Mouse (Mus musculus): ENCODE data around the gene Sept1. TPM values are rescaled to one million over a fixed set of nuclear protein-coding genes. Genes with fewer than 3 reads are reported as not detected.
A peak's percentile ranks its signal among the peaks of the same experiment; 100 is the strongest.
"Not testable (repeated sequence)": the region's sequence is repeated elsewhere in the genome, so short reads cannot be mapped to it uniquely, and the experiment has no call there.

Gene Sept1
- polyA plus RNA-seq, 1 experiment from 2014 or later = 18.5 TPM

DNA sequence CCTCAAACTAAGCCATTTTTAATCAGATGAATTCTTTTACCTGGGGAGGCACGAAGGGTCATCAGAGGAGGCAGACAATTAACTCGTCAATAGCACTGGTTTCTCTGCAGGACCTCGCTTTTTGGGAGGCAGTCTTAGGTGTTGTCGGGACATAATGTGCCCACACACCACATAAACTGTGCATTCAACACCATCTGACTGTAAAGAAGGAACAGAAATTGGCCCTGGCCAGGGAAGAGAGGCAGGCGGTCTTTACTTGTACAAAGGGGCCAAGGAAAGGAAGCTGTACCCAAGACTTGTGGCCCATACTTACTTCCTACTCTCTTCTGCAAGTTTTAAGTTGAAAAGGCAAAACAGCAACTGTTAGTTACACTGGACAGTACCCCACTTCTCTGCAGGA, 23.6 kb upstream of the Sept1 start:
- peaks cover 16% of the 10 kb centered on the region; the same call in 1 of the 2 replicates for H3K36me3 ChIP-seq (ENCODE audit: control insufficient read depth, insufficient read depth, low read length)
- no peak for ATAC-seq (ENCODE audit: low FRiP score, low TSS enrichment)
- WGBS = 94% methylated on average over 5 of the region's 5 CpGs

DNA sequence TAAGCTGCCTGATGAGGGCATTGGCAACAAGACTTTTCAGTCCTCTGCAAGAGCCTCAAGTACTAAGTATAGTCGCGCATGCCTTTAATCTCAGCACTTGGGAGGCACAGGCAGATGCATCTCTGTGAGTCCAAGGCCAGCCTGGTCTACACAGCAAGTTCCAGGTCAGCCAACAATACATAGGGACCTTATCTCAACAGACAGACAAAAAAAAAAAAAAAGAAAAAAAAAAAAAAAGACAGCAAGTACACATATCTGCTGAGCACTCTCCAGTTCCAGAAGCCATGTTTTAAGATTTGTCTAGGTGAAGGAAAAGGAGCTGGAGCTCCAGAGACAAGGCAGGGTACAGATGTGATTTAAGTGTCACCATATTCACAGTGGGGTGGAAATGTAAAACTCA, 23.0 kb upstream of the Sept1 start:
- no peak overlapping the region for H3K4me3 ChIP-seq (ENCODE audit: low read length)
- ATAC-seq (ENCODE audit: low FRiP score, low TSS enrichment) = no peak

More for the DNA sequence above, 23.6 kb upstream of the Sept1 start:
- Histone ChIP-seq H3K27ac (ENCODE audit: low read depth, low read length) (no peak overlapping the region), H3K9me3 (ENCODE audit: control insufficient read depth, low read length) (no peaks in the 10 kb centered on the region), H3K9ac (ENCODE audit: low read depth, low read length) (no peak overlapping the region), H3K4me1 (ENCODE audit: control insufficient read depth, insufficient read depth, low read length) (peaks cover 12% of the 10 kb centered on the region), H3K4me3 (ENCODE audit: low read length) (no peak overlapping the region), H3K4me2 (replicated peaks; ENCODE audit: low read depth, low read length) (no peak overlapping the region), H3K27me3 (ENCODE audit: control insufficient read depth, insufficient read depth, low read length) (no peaks in the 10 kb centered on the region)

DNA sequence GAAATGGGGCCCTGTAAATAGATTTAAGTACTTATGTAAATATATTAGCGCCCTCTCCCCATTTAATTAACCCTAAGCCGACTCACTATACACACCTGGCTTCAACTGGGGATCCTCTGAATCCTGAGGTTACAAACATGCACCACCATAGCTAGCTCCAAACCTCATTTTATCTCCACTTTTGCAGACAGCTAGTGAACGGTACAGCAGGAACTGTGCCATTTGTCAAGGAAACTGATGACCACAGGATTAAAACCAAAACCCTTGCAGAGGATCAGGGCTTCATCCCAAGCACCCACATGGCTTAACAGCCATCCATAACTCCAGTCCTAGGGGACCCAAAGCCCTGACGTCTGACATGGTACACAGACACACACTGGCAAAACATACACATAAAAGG, 22.1 kb upstream of the Sept1 start:
- peaks cover 21% of the 10 kb centered on the region; the same call in 1 of the 2 replicates for H3K36me3 ChIP-seq (ENCODE audit: control insufficient read depth, insufficient read depth, low read length)
- H3K4me2 ChIP-seq (replicated peaks; ENCODE audit: low read depth, low read length) = peak overlapping the region; percentile 85
- H3K27ac ChIP-seq (ENCODE audit: low read depth, low read length) = peak overlapping the region; percentile 93
- H3K4me3 ChIP-seq (ENCODE audit: low read length) = peak overlapping the region; percentile 54
- H3K27me3 ChIP-seq (ENCODE audit: control insufficient read depth, insufficient read depth, low read length) = no peaks in the 10 kb centered on the region
- H3K9me3 ChIP-seq (ENCODE audit: control insufficient read depth, low read length) = no peaks in the 10 kb centered on the region
- no peak for ATAC-seq (ENCODE audit: low FRiP score, low TSS enrichment)
- peak overlapping the region; percentile 73; the same call in 1 of the 2 replicates for H3K9ac ChIP-seq (ENCODE audit: low read depth, low read length)
- WGBS = 12% methylated on average over 4 of the region's 4 CpGs
- H3K4me1 ChIP-seq (ENCODE audit: control insufficient read depth, insufficient read depth, low read length) = peaks cover 12% of the 10 kb centered on the region

More for the DNA sequence above, 23.0 kb upstream of the Sept1 start:
- H3K4me2 ChIP-seq (replicated peaks; ENCODE audit: low read depth, low read length) = no peak overlapping the region
- 95% methylated on average over 2 of the region's 2 CpGs for WGBS
- H3K27me3 ChIP-seq (ENCODE audit: control insufficient read depth, insufficient read depth, low read length) = no peaks in the 10 kb centered on the region
- no peaks in the 10 kb centered on the region for H3K9me3 ChIP-seq (ENCODE audit: control insufficient read depth, low read length)
- no peak overlapping the region for H3K27ac ChIP-seq (ENCODE audit: low read depth, low read length)
- peaks cover 12% of the 10 kb centered on the region for H3K4me1 ChIP-seq (ENCODE audit: control insufficient read depth, insufficient read depth, low read length)
- H3K36me3 ChIP-seq (ENCODE audit: control insufficient read depth, insufficient read depth, low read length) = peaks cover 16% of the 10 kb centered on the region; the same call in 1 of the 2 replicates
- H3K9ac ChIP-seq (ENCODE audit: low read depth, low read length) = no peak overlapping the region

DNA sequence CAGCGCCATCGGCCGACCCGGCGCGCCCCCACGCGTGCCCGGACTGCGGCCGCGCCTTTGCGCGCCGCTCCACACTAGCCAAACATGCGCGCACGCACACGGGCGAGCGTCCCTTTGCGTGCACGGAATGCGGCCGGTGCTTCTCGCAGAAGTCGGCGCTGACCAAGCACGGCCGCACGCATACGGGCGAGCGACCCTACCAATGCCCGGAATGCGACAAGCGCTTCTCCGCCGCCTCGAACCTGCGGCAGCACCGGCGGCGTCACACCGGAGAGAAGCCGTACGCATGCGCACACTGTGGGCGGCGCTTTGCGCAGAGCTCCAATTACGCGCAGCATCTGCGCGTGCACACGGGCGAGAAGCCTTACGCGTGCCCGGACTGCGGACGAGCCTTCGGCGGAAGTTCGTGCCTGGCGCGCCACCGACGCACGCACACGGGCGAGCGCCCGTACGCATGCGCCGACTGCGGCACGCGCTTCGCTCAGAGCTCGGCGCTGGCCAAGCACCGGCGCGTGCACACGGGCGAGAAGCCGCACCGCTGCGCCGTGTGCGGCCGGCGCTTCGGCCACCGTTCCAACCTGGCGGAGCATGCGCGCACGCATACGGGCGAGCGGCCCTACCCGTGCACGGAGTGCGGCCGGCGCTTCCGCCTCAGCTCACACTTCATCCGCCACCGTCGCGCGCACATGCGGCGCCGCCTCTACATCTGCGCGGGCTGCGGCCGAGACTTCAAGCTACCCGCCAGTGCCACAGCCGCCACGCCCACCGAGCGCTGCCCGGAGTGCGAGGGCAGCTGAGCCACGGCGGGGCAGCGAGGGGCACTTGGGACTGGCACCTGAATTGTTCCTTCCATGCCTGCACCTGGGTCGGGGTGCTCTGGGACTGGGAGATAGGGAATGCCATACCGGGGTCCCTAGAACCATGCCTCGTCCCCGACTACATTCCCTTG, 21.2 kb upstream of the Sept1 start:
- H3K4me3 ChIP-seq (ENCODE audit: low read length) = peak overlapping the region; percentile 54
- H3K9ac ChIP-seq (ENCODE audit: low read depth, low read length) = peak overlapping the region; percentile 73
- H3K36me3 ChIP-seq (ENCODE audit: control insufficient read depth, insufficient read depth, low read length) = peaks cover 26% of the 10 kb centered on the region; the same call in 1 of the 2 replicates
- H3K9me3 ChIP-seq (ENCODE audit: control insufficient read depth, low read length) = no peaks in the 10 kb centered on the region
- ATAC-seq (ENCODE audit: low FRiP score, low TSS enrichment) = peak; percentile 97
- no peaks in the 10 kb centered on the region for H3K27me3 ChIP-seq (ENCODE audit: control insufficient read depth, insufficient read depth, low read length)
- peak overlapping the region; percentile 93 for H3K27ac ChIP-seq (ENCODE audit: low read depth, low read length)
- peaks cover 10% of the 10 kb centered on the region for H3K4me1 ChIP-seq (ENCODE audit: control insufficient read depth, insufficient read depth, low read length)
- under 1% methylated on average over 134 of the region's 136 CpGs for WGBS
- H3K4me2 ChIP-seq (replicated peaks; ENCODE audit: low read depth, low read length) = peak overlapping the region; percentile 85

DNA sequence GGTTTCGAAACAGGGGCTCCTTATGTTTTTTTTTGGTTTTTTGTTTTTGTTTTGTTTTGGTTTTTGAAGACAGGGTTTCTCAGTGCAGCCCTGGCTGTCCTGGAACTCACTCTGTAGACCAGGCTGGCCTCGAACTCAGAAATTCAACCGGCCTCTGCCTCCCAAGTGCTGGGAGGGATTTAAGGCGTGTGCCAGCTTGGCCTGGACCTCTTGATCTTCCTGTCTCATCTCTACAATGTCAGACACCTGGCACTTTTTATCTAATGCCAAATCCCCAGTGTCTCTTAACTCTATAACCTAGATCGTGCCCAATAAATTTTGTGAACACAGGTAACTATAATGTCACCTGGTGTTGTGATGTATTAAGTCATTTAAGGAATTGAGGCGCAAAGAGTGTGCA, 20.4 kb upstream of the Sept1 start:
- Histone ChIP-seq H3K4me2 (replicated peaks; ENCODE audit: low read depth, low read length) (peak overlapping the region; percentile 85), H3K36me3 (ENCODE audit: control insufficient read depth, insufficient read depth, low read length) (peaks cover 28% of the 10 kb centered on the region; the same call in 1 of the 2 replicates), H3K9me3 (ENCODE audit: control insufficient read depth, low read length) (no peaks in the 10 kb centered on the region), H3K9ac (ENCODE audit: low read depth, low read length) (peak overlapping the region; percentile 73; the same call in 1 of the 2 replicates), H3K4me3 (ENCODE audit: low read length) (peak overlapping the region; percentile 54), H3K27me3 (ENCODE audit: control insufficient read depth, insufficient read depth, low read length) (no peaks in the 10 kb centered on the region), H3K27ac (ENCODE audit: low read depth, low read length) (no peak overlapping the region; the same call in 1 of the 2 replicates), H3K4me1 (ENCODE audit: control insufficient read depth, insufficient read depth, low read length) (peaks cover 8% of the 10 kb centered on the region)
- 82% methylated on average over 6 of the region's 6 CpGs for WGBS
- no peak for ATAC-seq (ENCODE audit: low FRiP score, low TSS enrichment)

DNA sequence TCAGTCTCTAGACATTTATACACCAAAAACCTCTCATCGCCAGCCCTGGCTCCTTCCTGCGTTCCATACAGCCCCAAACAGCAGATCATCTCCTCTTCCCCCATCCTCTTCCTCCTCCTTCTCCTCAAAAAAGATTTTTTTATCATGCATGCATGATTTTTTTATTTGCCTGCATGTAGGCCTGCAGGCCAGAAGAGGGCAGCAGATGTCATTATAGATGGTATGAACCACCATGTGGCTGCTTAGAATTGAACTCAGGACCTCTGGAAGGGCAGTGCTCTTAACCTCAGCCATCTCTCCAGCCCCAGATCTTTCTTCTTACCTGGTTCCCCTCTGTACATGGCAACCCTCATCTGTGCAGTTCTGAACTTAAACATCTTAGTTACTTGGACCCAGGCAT, 19.5 kb upstream of the Sept1 start:
- Histone ChIP-seq H3K9ac (ENCODE audit: low read depth, low read length) (no peak overlapping the region), H3K27ac (ENCODE audit: low read depth, low read length) (no peak overlapping the region), H3K36me3 (ENCODE audit: control insufficient read depth, insufficient read depth, low read length) (peaks cover 28% of the 10 kb centered on the region; the same call in 1 of the 2 replicates), H3K4me2 (replicated peaks; ENCODE audit: low read depth, low read length) (no peak overlapping the region), H3K4me1 (ENCODE audit: control insufficient read depth, insufficient read depth, low read length) (peaks cover 8% of the 10 kb centered on the region), H3K27me3 (ENCODE audit: control insufficient read depth, insufficient read depth, low read length) (no peaks in the 10 kb centered on the region), H3K9me3 (ENCODE audit: control insufficient read depth, low read length) (no peaks in the 10 kb centered on the region), H3K4me3 (ENCODE audit: low read length) (no peak overlapping the region)
- ATAC-seq (ENCODE audit: low FRiP score, low TSS enrichment) = no peak
- WGBS = 88% methylated on average over 2 of the region's 2 CpGs

DNA sequence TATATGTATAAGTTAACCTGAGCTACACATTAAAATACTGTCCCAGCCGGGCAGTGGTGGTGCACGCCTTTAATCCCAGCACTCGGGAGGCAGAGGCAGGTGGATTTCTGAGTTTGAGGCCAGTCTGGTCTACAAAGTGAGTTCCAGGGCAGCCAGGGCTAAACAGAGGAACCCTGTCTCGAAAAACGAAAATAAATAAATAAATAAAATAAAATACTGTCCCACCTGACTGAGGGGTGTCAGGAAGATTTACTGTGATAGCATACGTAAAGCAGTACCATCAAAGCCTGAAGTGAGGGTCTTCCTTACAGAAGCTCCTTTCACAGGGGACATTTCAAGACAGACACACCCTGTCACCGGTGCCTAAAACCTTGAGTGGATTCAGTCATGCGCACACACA, 17.6 kb upstream of the Sept1 start:
- not testable (repeated sequence) for H3K27me3 ChIP-seq (ENCODE audit: control insufficient read depth, insufficient read depth, low read length)
- 92% methylated on average over 8 of the region's 8 CpGs for WGBS

DNA sequence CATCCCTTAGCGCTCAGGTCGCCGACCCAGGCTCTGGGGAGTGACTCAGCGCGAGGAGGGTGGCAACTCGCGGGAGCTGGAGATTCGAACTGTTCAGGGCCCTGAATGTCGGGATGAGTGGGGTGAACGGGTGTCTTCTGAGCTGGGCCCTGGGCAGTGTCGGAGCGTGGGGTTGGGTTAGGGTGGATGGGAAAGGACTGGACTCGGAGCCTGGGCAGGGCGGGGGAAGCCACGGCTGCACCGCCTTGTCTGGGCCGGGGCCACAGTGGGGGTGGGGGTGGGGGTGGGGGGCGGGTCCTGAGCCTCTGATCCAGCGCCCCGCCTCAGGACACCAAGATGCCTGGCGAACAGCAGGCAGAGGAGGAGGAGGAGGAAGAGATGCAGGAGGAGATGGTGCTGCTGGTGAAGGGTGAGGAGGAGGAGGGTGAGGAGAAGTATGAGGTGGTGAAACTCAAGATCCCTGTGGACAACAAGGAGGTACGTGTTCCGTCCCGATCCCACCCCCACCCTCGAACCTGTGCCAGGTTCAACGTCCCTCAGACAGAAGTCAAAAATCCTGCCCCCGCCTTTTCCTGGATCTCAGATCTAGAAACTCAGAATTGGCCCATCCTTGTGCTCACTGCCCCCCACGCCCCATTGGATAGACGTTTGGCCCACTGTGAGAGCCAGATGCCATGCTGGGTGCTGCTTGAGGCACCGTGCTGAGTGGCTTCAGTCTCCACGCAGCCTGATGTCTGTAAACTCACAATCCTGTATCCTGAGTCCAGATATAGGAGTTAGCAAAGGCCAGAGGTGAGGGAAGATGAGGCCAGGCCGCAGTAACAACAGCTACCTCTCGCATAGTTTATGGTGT, 12.0 kb upstream of the Sept1 start:
- H3K4me3 ChIP-seq (ENCODE audit: low read length) = peak overlapping the region; percentile 93
- 9% methylated on average over 31 of the region's 33 CpGs for WGBS
- H3K27ac ChIP-seq (ENCODE audit: low read depth, low read length) = peak overlapping the region; percentile 89
- peaks cover 18% of the 10 kb centered on the region; the same call in 1 of the 2 replicates for H3K4me1 ChIP-seq (ENCODE audit: control insufficient read depth, insufficient read depth, low read length)
- H3K27me3 ChIP-seq (ENCODE audit: control insufficient read depth, insufficient read depth, low read length) = no peaks in the 10 kb centered on the region
- H3K9ac ChIP-seq (ENCODE audit: low read depth, low read length) = peak overlapping the region; percentile 94
- peaks cover 20% of the 10 kb centered on the region for H3K36me3 ChIP-seq (ENCODE audit: control insufficient read depth, insufficient read depth, low read length)
- no peaks in the 10 kb centered on the region for H3K9me3 ChIP-seq (ENCODE audit: control insufficient read depth, low read length)
- H3K4me2 ChIP-seq (replicated peaks; ENCODE audit: low read depth, low read length) = peak overlapping the region; percentile 74
- peak; percentile 81 for ATAC-seq (ENCODE audit: low FRiP score, low TSS enrichment)

More for the DNA sequence above, 17.6 kb upstream of the Sept1 start:
- H3K4me2 ChIP-seq (replicated peaks; ENCODE audit: low read depth, low read length); H3K27ac ChIP-seq (ENCODE audit: low read depth, low read length); ATAC-seq (ENCODE audit: low FRiP score, low TSS enrichment); H3K4me3 ChIP-seq (ENCODE audit: low read length); H3K9ac ChIP-seq (ENCODE audit: low read depth, low read length); H3K9me3 ChIP-seq (ENCODE audit: control insufficient read depth, low read length): not testable (repeated sequence)
- Histone ChIP-seq H3K4me1 (ENCODE audit: control insufficient read depth, insufficient read depth, low read length) (peaks cover 17% of the 10 kb centered on the region), H3K36me3 (ENCODE audit: control insufficient read depth, insufficient read depth, low read length) (peaks cover 27% of the 10 kb centered on the region)

Measured in kidney, embryonic 14.5 days (tissue).